Mouse (Mus musculus): ENCODE measurements at regions not wholly inside any gene's neighbourhood (a gene's known extent, or its start where the extent isn't known, plus 50 kb on each side); places are given as distances from the start of the nearest gene placed in this dataset.

- DNase-seq (ENCODE audit: low spot score in 2 of 2): no peak
Measured at GRCm38 (mm10) chr7:136640771-136641170, 253.6 kb upstream of the Mgmt start.

- no peak for DNase-seq (ENCODE audit: low spot score in 2 of 2)
Measured at GRCm38 (mm10) chr7:136649796-136650195, 244.6 kb upstream of the Mgmt start.

GRCm38 (mm10) chr7:136659930-136660329 is 234.5 kb upstream of the Mgmt start:
- DNase-seq (ENCODE audit: low spot score in 2 of 2): no peak

GRCm38 (mm10) chr7:136660401-136660800 is 234.0 kb upstream of the Mgmt start:
- DNase-seq (ENCODE audit: low spot score in 2 of 2): no peak

- DNase-seq (ENCODE audit: low spot score in 2 of 2): no peak
Measured at GRCm38 (mm10) chr7:136664424-136665082, 229.9 kb upstream of the Mgmt start.

GRCm38 (mm10) chr7:136665901-136666300 is 228.5 kb upstream of the Mgmt start:
- no peak for DNase-seq (ENCODE audit: low spot score in 2 of 2)

GRCm38 (mm10) chr7:136666707-136667106 is 227.7 kb upstream of the Mgmt start:
- no peak for DNase-seq (ENCODE audit: low spot score in 2 of 2)

- DNase-seq (ENCODE audit: low spot score in 2 of 2): no peak
Measured at GRCm38 (mm10) chr7:136670675-136671074, 223.7 kb upstream of the Mgmt start.

- DNase-seq (ENCODE audit: low spot score in 2 of 2): no peak
Measured at GRCm38 (mm10) chr7:136674159-136674558, 220.3 kb upstream of the Mgmt start.

- no peak for DNase-seq (ENCODE audit: low spot score in 2 of 2)
Measured at GRCm38 (mm10) chr7:136675041-136675440, 219.4 kb upstream of the Mgmt start.

GRCm38 (mm10) chr7:136676104-136676503 is 218.3 kb upstream of the Mgmt start:
- no peak for DNase-seq (ENCODE audit: low spot score in 2 of 2)

- no peak for DNase-seq (ENCODE audit: low spot score in 2 of 2)
Measured at GRCm38 (mm10) chr7:136676987-136677545, 217.3 kb upstream of the Mgmt start.

GRCm38 (mm10) chr7:136689579-136689978 is 204.8 kb upstream of the Mgmt start:
- no peak for DNase-seq (ENCODE audit: low spot score in 2 of 2)

- no peak for DNase-seq (ENCODE audit: low spot score in 2 of 2)
Measured at GRCm38 (mm10) chr7:136706246-136706645, 188.2 kb upstream of the Mgmt start.

- DNase-seq (ENCODE audit: low spot score in 2 of 2): no peak
Measured at GRCm38 (mm10) chr7:136707200-136708003, 187.0 kb upstream of the Mgmt start.

GRCm38 (mm10) chr7:136708004-136708435 is 186.4 kb upstream of the Mgmt start:
- no peak for DNase-seq (ENCODE audit: low spot score in 2 of 2)

- DNase-seq (ENCODE audit: low spot score in 2 of 2): no peak
Measured at GRCm38 (mm10) chr7:136710653-136711052, 183.8 kb upstream of the Mgmt start.

- no peak for DNase-seq (ENCODE audit: low spot score in 2 of 2)
Measured at GRCm38 (mm10) chr7:136712962-136713640, 181.3 kb upstream of the Mgmt start.

GRCm38 (mm10) chr7:136727628-136728402 is 166.6 kb upstream of the Mgmt start:
- no peak for DNase-seq (ENCODE audit: low spot score in 2 of 2)

GRCm38 (mm10) chr7:136742171-136742570 is 152.2 kb upstream of the Mgmt start:
- DNase-seq (ENCODE audit: low spot score in 2 of 2): no peak

- DNase-seq (ENCODE audit: low spot score in 2 of 2): no peak
Measured at GRCm38 (mm10) chr7:136745412-136745811, 149.0 kb upstream of the Mgmt start.

Data from layer of hippocampus, adult 8-10 months (tissue).